Mouse (Mus musculus) CD4-positive, CD25-positive, alpha-beta regulatory T cell, adult 2 months (primary cell): ENCODE measurements at regions not wholly inside any gene's neighbourhood (a gene's known extent, or its start where the extent isn't known, plus 50 kb on each side); places are given as distances from the start of the nearest gene placed in this dataset.
A peak's percentile ranks its signal among the peaks of the same experiment; 100 is the strongest.

ENCODE experiments used
- DNase-seq: peaks from one replicate; pipeline ENCODE4 v3.0.0-alpha.2; 2012; ENCODE audit warnings: low read depth, low spot score

GRCm38 (mm10) chr14:105501792-105502632 is 243.6 kb downstream of the Ndfip2 start:
- no peak for DNase-seq

GRCm38 (mm10) chr14:105500966-105501741 is 242.8 kb downstream of the Ndfip2 start:
- DNase-seq, result no peak

- peak; percentile 51 for DNase-seq
Measured at GRCm38 (mm10) chr14:105499319-105499895, 241.0 kb downstream of the Ndfip2 start.

GRCm38 (mm10) chr14:105498155-105498906 is 240.0 kb downstream of the Ndfip2 start:
- no peak for DNase-seq

GRCm38 (mm10) chr14:105495161-105495560 is 236.8 kb downstream of the Ndfip2 start:
- DNase-seq, result no peak

GRCm38 (mm10) chr14:105494415-105494814 is 236.0 kb downstream of the Ndfip2 start:
- no peak for DNase-seq

GRCm38 (mm10) chr14:105490158-105490557 is 231.8 kb downstream of the Ndfip2 start:
- DNase-seq, result no peak

GRCm38 (mm10) chr14:105483352-105484083 is 225.1 kb downstream of the Ndfip2 start:
- DNase-seq, result peak; percentile 11

- DNase-seq, result peak; percentile 11
Measured at GRCm38 (mm10) chr14:105482644-105483351, 224.4 kb downstream of the Ndfip2 start.

- no peak for DNase-seq
Measured at GRCm38 (mm10) chr14:105480048-105480447, 221.7 kb downstream of the Ndfip2 start.

- DNase-seq, result no peak
Measured at GRCm38 (mm10) chr14:105474991-105475553, 216.7 kb downstream of the Ndfip2 start.

GRCm38 (mm10) chr14:105448919-105449458 is 190.6 kb downstream of the Ndfip2 start:
- no peak for DNase-seq

GRCm38 (mm10) chr14:105447088-105447487 is 188.7 kb downstream of the Ndfip2 start:
- DNase-seq, result no peak

- DNase-seq, result no peak
Measured at GRCm38 (mm10) chr14:105435343-105435742, 177.0 kb downstream of the Ndfip2 start.

GRCm38 (mm10) chr14:105433456-105433855 is 175.1 kb downstream of the Ndfip2 start:
- no peak for DNase-seq

- DNase-seq, result no peak
Measured at GRCm38 (mm10) chr14:105432670-105433069, 174.3 kb downstream of the Ndfip2 start.

GRCm38 (mm10) chr14:105431584-105431983 is 173.2 kb downstream of the Ndfip2 start:
- DNase-seq, result no peak

- DNase-seq, result no peak
Measured at GRCm38 (mm10) chr14:105429664-105430257, 171.4 kb downstream of the Ndfip2 start.

- no peak for DNase-seq
Measured at GRCm38 (mm10) chr14:105427474-105427901, 169.1 kb downstream of the Ndfip2 start.
